Mouse (Mus musculus) lung, embryonic 16.5 days (tissue): ENCODE results near the gene Meox1. TPM values are rescaled to one million over a fixed set of nuclear protein-coding genes. Genes with fewer than 3 reads are reported as not detected.

Source experiments
- ATAC-seq: fragments of 200-750 bp; cut with Nextera tagmentation; 2 replicates; pipeline ENCODE4 v1.8.0; 2017; ENCODE audit warnings: low read depth, mild to moderate bottlenecking, moderate library complexity
- H3K27ac ChIP-seq: fragments of 300-500 bp; sonication (generic); 2 replicates; pipeline ENCODE4 v1.5.1; 2014; ENCODE audit warnings: mild to moderate bottlenecking, control low read depth, low read length
- H3K27me3 ChIP-seq: fragments of 300-500 bp; sonication (generic); 2 replicates; pipeline ENCODE4 v1.6.1; 2014; ENCODE audit warnings: low read depth, low read length, mixed read lengths; ENCODE audit not compliant: control insufficient read depth, insufficient read depth
- H3K36me3 ChIP-seq: fragments of 300-500 bp; sonication (generic); 2 replicates; pipeline ENCODE4 v1.6.1; 2014; ENCODE audit warnings: low read length; ENCODE audit not compliant: control insufficient read depth, insufficient read depth
- H3K4me1 ChIP-seq: fragments of 300-500 bp; sonication (generic); replicated peaks from 2 replicates; pipeline ENCODE4 v1.6.1; 2014; ENCODE audit warnings: low read length, mixed read lengths; ENCODE audit not compliant: control insufficient read depth, insufficient read depth
- H3K4me2 ChIP-seq: fragments of 300-500 bp; sonication (generic); 2 replicates; pipeline ENCODE4 v1.6.1; 2014; ENCODE audit warnings: low read depth, low read length, control low read depth
- H3K4me3 ChIP-seq: fragments of 300-500 bp; sonication (generic); 2 replicates; pipeline ENCODE4 v1.5.1; 2014; ENCODE audit warnings: mild to moderate bottlenecking, low read length, control low read depth
- H3K9ac ChIP-seq: fragments of 300-500 bp; sonication (generic); 2 replicates; pipeline ENCODE4 v1.6.1; 2014; ENCODE audit warnings: low read length, control low read depth
- H3K9me3 ChIP-seq: fragments of 300-500 bp; sonication (generic); 2 replicates; pipeline ENCODE4 v1.6.1; 2016; ENCODE audit warnings: low read length; ENCODE audit not compliant: control insufficient read depth
- WGBS: fragments of 180-500 bp; shearing (Covaris S2); extraction: QIAGEN DNeasy Blood & Tissue Kit; methylation state at CpG from one replicate; pipeline ENCODE4 v1.1.7; 2014; 5-methylcytosine and 5-hydroxymethylcytosine counted together
- polyA plus RNA-seq: library from polyadenylated mRNA; unstranded; fragments of >200 nt; fragmentation: Nextera tagmentation; extraction: Ambion mirVana; gene quantifications from 2 replicates; pipeline ENCODE4 v1.2.1, GENCODE M21; 2015

Gene Meox1
- polyA plus RNA-seq: 11.7 and 12.4 TPM in 2 replicates

DNA sequence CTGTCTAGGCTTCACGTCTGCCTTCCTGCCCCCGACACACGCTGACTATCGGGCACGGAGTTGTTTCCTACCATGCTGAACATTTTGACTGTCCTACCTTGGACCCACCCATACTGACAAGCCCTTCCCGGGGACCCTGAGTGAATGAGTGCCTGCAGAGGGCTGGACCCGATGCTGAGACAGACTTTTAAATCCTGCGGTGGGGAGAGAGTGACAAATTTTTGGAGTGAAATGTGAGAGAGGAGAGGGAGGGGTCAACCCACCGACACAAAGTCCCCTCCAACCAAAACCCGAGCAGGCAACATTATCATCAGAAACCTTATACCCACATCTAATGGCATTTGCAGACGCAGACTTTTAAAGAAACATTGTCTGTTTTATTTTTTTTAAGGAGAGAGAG is at the start of gene Meox1:
Gene Meox1, minus strand, starts transcription at position 171 of the 400 bp plus-strand sequence.
- 15% methylated on average over 11 of the region's 11 CpGs for WGBS

GRCm38 (mm10) chr11:101943055-101943454 is 48.9 kb upstream of the Meox1 start:
- H3K4me2 ChIP-seq: no peak overlapping the region
- no peaks in the 10 kb centered on the region for H3K36me3 ChIP-seq
- no peak overlapping the region for H3K27ac ChIP-seq
- no peak for ATAC-seq
- no peak overlapping the region for H3K9ac ChIP-seq
- no peaks in the 10 kb centered on the region for H3K9me3 ChIP-seq
- H3K4me3 ChIP-seq: no peak overlapping the region
- 20% methylated on average over 3 of the region's 3 CpGs for WGBS
- 0 out of 2 replicates have a peak, but pooled peaks cover 3% of the 10 kb centered on the region for H3K4me1 ChIP-seq
- H3K27me3 ChIP-seq: peaks cover 5% of the 10 kb centered on the region; the same call in 1 of the 2 replicates

More for the DNA sequence above, at the start of gene Meox1:
- H3K4me2 ChIP-seq: peak within 1 kb of the TSS; percentile 43
- no peaks in the 10 kb centered on the region for H3K9me3 ChIP-seq
- H3K36me3 ChIP-seq: no peaks in the 10 kb centered on the region
- no peaks in the 10 kb centered on the region; the same call in 1 of the 2 replicates for H3K27me3 ChIP-seq
- H3K9ac ChIP-seq: peak within 1 kb of the TSS; percentile 48
- H3K4me1 ChIP-seq: peaks cover 31% of the 10 kb centered on the region
- H3K27ac ChIP-seq: peak within 1 kb of the TSS; percentile 60
- H3K4me3 ChIP-seq: peak within 1 kb of the TSS; percentile 26
- peak; percentile 50 for ATAC-seq

- peak; percentile 65; the same call in 1 of the 2 replicates for ATAC-seq
- Histone ChIP-seq H3K4me1 (peaks cover 4% of the 10 kb centered on the region; the same call in 1 of the 2 replicates), H3K9ac (peak overlapping the region; percentile 68), H3K4me2 (peak overlapping the region; percentile 92), H3K9me3 (no peaks in the 10 kb centered on the region), H3K27me3 (peaks cover 9% of the 10 kb centered on the region; the same call in 1 of the 2 replicates), H3K27ac (no peak overlapping the region), H3K4me3 (peak overlapping the region; percentile 49), H3K36me3 (no peaks in the 10 kb centered on the region)
- under 1% methylated on average over 32 of the region's 32 CpGs for WGBS
These were observed 42.9 kb upstream of the Meox1 start for GRCm38 (mm10) chr11:101937108-101937507.

DNA sequence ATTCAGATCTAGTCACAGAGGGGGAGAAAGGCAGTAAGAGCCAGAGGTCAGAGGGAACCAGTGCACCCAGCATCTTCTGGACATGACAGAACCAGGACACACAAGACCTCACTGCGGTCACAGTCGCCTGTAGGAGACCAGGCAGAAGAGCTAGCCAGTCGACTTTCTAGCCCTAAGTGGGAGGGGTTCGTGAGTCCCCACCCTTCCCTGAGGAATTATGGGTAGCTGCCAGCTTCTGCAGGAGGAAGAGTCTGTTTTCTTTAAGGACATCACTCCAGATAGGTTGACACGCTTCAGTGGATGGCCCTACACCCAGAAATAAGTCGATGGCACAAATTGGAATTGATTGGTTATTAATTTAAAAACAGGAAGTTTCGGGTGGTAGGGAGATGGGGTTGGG is 42.2 kb upstream of the Meox1 start:
- Histone ChIP-seq H3K4me3 (no peak overlapping the region), H3K9ac (no peak overlapping the region), H3K4me1 (peaks cover 4% of the 10 kb centered on the region; the same call in 1 of the 2 replicates), H3K36me3 (no peaks in the 10 kb centered on the region), H3K27me3 (peaks cover 9% of the 10 kb centered on the region; the same call in 1 of the 2 replicates), H3K4me2 (no peak overlapping the region), H3K27ac (no peak overlapping the region), H3K9me3 (no peaks in the 10 kb centered on the region)
- 38% methylated on average over 7 of the region's 7 CpGs for WGBS
- ATAC-seq: no peak

GRCm38 (mm10) chr11:101935743-101936142 is 41.6 kb upstream of the Meox1 start:
- ATAC-seq: no peak
- WGBS: 70% methylated on average over 3 of the region's 3 CpGs

DNA sequence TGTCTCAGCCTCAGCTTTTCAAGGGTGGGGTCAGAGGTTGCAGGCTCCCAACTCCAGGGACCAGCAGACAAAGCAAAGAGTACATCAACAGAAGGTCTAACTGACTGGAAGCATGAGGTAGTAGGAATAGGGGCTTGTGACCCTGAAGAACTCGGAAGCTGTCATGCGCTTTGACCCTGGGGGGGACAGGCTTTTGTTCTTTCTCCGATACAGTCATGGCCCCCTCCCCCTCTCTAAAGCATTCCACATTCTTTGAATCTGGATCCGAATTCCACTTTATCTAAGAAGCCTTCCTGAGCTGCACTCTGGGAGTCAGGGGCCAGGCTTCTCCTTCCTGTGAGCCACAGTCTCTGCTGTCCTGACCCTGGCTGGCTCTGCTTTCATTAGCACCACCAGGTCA is 37.8 kb upstream of the Meox1 start:
- peaks cover 2% of the 10 kb centered on the region; the same call in 1 of the 2 replicates for H3K4me1 ChIP-seq
- H3K27me3 ChIP-seq: no peaks in the 10 kb centered on the region
- H3K4me2 ChIP-seq: no peak overlapping the region
- no peaks in the 10 kb centered on the region for H3K36me3 ChIP-seq
- no peak overlapping the region for H3K27ac ChIP-seq
- no peak overlapping the region for H3K4me3 ChIP-seq
- no peak for ATAC-seq
- H3K9ac ChIP-seq: no peak overlapping the region
- no peaks in the 10 kb centered on the region for H3K9me3 ChIP-seq
- 40% methylated on average over 4 of the region's 4 CpGs for WGBS

More at GRCm38 (mm10) chr11:101935743-101936142, 41.6 kb upstream of the Meox1 start:
- no peak overlapping the region for H3K9ac ChIP-seq
- no peak overlapping the region for H3K4me3 ChIP-seq
- H3K27ac ChIP-seq: no peak overlapping the region
- peaks cover 9% of the 10 kb centered on the region; the same call in 1 of the 2 replicates for H3K27me3 ChIP-seq
- no peaks in the 10 kb centered on the region for H3K36me3 ChIP-seq
- no peaks in the 10 kb centered on the region for H3K9me3 ChIP-seq
- peaks cover 4% of the 10 kb centered on the region; the same call in 1 of the 2 replicates for H3K4me1 ChIP-seq
- H3K4me2 ChIP-seq: no peak overlapping the region

GRCm38 (mm10) chr11:101928030-101928762 is 34.0 kb upstream of the Meox1 start:
- Histone ChIP-seq H3K9ac (no peak overlapping the region), H3K27ac (no peak overlapping the region), H3K4me3 (no peak overlapping the region), H3K27me3 (no peaks in the 10 kb centered on the region), H3K36me3 (no peaks in the 10 kb centered on the region), H3K4me2 (no peak overlapping the region), H3K9me3 (no peaks in the 10 kb centered on the region), H3K4me1 (no peaks in the 10 kb centered on the region)
- no peak for ATAC-seq
- 26% methylated on average over 25 of the region's 25 CpGs for WGBS

DNA sequence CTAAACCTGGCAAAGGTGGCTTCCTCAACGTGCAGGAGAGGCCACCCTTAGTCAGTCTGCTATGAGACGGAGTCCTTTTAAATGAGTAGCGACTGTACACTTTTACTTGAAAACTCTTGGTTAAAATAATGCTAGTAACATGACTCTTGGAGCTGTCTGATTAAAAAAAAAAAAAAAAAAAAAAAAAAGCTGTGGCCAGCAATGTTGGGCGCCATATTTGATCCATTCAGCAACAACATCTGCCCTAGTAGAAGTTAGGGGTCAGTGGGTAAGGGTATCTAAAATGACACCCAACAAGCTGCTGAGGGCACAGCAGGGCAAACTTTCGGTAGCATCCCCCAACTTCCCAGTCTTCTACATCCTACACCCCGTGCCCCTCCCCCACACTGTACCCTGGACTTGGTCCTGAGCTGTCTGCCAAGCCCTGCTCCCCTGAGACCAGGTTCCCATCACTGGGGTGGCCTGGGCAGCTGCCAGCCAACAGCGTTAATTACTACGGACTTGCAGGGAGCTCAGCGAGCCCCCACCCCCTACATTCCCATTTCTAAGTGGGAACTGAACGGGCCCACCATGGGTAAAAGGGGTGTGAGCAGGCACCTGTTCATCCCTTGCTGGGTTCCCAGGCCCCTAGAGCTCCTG is 32.9 kb upstream of the Meox1 start:
- Histone ChIP-seq H3K4me3 (no peak overlapping the region), H3K27me3 (no peaks in the 10 kb centered on the region), H3K27ac (no peak overlapping the region), H3K4me1 (no peaks in the 10 kb centered on the region), H3K4me2 (no peak overlapping the region), H3K9me3 (no peaks in the 10 kb centered on the region), H3K9ac (no peak overlapping the region), H3K36me3 (no peaks in the 10 kb centered on the region)
- 83% methylated on average over 10 of the region's 10 CpGs for WGBS
- ATAC-seq: no peak

DNA sequence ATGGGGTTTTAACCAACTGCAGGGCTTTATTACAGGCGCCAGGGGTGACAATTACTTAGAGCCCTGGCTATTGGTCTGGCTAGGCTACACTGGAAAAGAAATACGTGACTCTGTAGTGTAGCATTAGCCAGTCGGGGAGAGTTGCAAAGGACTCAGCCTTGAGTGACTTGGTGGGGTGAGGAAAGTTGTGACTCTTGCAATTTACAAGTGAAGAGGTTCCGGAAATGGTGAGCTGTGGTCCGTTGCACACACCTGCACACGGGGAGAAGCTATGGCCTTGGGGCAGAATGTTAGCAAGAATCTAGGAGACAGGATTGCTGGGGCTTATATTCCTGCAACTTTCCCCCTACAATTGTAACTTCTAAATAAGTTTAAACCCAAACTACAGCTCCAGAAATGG is 31.5 kb upstream of the Meox1 start:
- Histone ChIP-seq H3K9ac (no peak overlapping the region), H3K4me1 (no peaks in the 10 kb centered on the region), H3K4me3 (no peak overlapping the region), H3K36me3 (no peaks in the 10 kb centered on the region), H3K27me3 (no peaks in the 10 kb centered on the region), H3K27ac (no peak overlapping the region), H3K4me2 (no peak overlapping the region), H3K9me3 (no peaks in the 10 kb centered on the region)
- ATAC-seq: no peak
- 78% methylated on average over 6 of the region's 6 CpGs for WGBS
